Mouse (Mus musculus) kidney, embryonic 16.5 days (tissue): ENCODE data around the gene Gpx7. TPM values are rescaled to one million over a fixed set of nuclear protein-coding genes. Genes with fewer than 3 reads are reported as not detected.

Source experiments
- ATAC-seq: fragments of 200-750 bp; cut with Nextera tagmentation; 2 replicates; pipeline ENCODE4 v1.8.0; 2017; ENCODE audit warnings: moderate TSS enrichment; ENCODE audit not compliant: low FRiP score, low TSS enrichment
- H3K27ac ChIP-seq: fragments of 300-500 bp; sonication (generic); 2 replicates; pipeline ENCODE4 v1.5.1; 2014; ENCODE audit warnings: low read length
- H3K27me3 ChIP-seq: fragments of 300-500 bp; sonication (generic); 2 replicates; pipeline ENCODE4 v1.6.1; 2014; ENCODE audit warnings: low read length, control low read depth, mixed read lengths; ENCODE audit not compliant: insufficient read depth
- H3K36me3 ChIP-seq: fragments of 300-500 bp; sonication (generic); 2 replicates; pipeline ENCODE4 v1.6.1; 2014; ENCODE audit warnings: low read length, control low read depth, mixed read lengths; ENCODE audit not compliant: insufficient read depth
- H3K4me1 ChIP-seq: fragments of 300-500 bp; sonication (generic); 2 replicates; pipeline ENCODE4 v1.6.1; 2014; ENCODE audit warnings: low read length, control low read depth, mixed read lengths; ENCODE audit not compliant: insufficient read depth
- H3K4me2 ChIP-seq: fragments of 300-500 bp; sonication (generic); replicated peaks from 2 replicates; pipeline ENCODE4 v1.6.1; 2014; ENCODE audit warnings: low read depth, low read length
- H3K4me3 ChIP-seq: fragments of 300-500 bp; sonication (generic); 2 replicates; pipeline ENCODE4 v1.5.1; 2014; ENCODE audit warnings: mild to moderate bottlenecking, low read length
- H3K9ac ChIP-seq: fragments of 300-500 bp; sonication (generic); replicated peaks from 2 replicates; pipeline ENCODE4 v1.6.1; 2014; ENCODE audit warnings: low read length
- H3K9me3 ChIP-seq: fragments of 300-500 bp; sonication (generic); 2 replicates; pipeline ENCODE4 v1.6.1; 2016; ENCODE audit warnings: low read length, control low read depth
- WGBS: fragments of 180-500 bp; shearing (Covaris S2); extraction: QIAGEN DNeasy Blood & Tissue Kit; methylation state at CpG from one replicate; pipeline ENCODE4 v1.1.7; 2014; 5-methylcytosine and 5-hydroxymethylcytosine counted together
- polyA plus RNA-seq: library from polyadenylated mRNA; unstranded; fragments of >200 nt; fragmentation: Nextera tagmentation; extraction: Ambion mirVana; gene quantifications from 2 replicates; pipeline ENCODE4 v1.2.1, GENCODE M21; 2015

Gene Gpx7
- polyA plus RNA-seq, 1 experiment from 2014 or later: 65.4 TPM

DNA sequence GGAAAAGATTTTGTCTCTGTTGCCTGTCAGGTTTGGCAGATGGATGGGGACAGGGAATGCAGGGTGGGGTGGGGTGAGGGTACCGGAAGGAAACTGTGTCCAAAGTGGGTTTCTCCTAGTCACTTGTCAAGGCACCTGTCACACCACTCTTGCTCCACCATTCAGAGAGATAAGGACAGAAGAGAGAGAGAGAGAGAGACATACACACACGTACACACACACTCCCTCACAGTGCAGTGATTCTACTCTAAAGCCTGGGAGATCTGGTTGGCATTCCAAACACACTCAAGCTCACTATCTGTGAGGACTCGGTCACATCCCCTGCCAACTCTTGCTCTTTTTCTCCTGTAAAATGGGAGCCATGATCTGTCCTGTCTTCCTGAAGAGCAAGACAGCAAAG is 34.6 kb downstream of the Gpx7 start:
- Histone ChIP-seq H3K27ac (no peak overlapping the region), H3K4me2 (no peak overlapping the region), H3K4me3 (no peak overlapping the region), H3K9ac (no peak overlapping the region), H3K4me1 (peaks cover 9% of the 10 kb centered on the region), H3K9me3 (no peaks in the 10 kb centered on the region), H3K36me3 (no peaks in the 10 kb centered on the region), H3K27me3 (no peaks in the 10 kb centered on the region)
- ATAC-seq: no peak
- 81% methylated on average over 3 of the region's 3 CpGs for WGBS

DNA sequence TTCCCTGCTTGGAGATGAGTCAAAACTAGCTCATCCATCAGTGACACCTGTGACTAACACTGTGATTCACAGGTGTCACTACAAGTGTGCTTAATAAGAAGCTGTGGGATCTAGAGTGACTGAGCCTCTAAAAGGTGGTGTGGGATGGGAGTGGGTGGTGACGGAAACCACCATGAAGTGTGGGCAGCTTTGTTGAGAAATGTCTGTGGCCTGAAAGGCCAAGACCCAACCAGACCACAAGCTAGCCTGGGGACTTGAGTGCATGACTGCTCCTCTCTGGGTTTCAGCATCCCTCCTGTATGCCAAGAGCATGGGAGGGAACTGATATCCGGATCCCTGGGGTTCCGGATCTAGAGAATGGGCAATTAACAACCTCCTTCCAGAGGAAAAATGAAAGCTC is 35.3 kb downstream of the Gpx7 start:
- no peaks in the 10 kb centered on the region for H3K27me3 ChIP-seq
- H3K4me3 ChIP-seq: no peak overlapping the region
- H3K9ac ChIP-seq: no peak overlapping the region
- no peak overlapping the region for H3K4me2 ChIP-seq
- H3K27ac ChIP-seq: no peak overlapping the region
- peaks cover 9% of the 10 kb centered on the region for H3K4me1 ChIP-seq
- WGBS: 89% methylated on average over 3 of the region's 3 CpGs
- no peaks in the 10 kb centered on the region for H3K9me3 ChIP-seq
- H3K36me3 ChIP-seq: no peaks in the 10 kb centered on the region
- ATAC-seq: no peak

DNA sequence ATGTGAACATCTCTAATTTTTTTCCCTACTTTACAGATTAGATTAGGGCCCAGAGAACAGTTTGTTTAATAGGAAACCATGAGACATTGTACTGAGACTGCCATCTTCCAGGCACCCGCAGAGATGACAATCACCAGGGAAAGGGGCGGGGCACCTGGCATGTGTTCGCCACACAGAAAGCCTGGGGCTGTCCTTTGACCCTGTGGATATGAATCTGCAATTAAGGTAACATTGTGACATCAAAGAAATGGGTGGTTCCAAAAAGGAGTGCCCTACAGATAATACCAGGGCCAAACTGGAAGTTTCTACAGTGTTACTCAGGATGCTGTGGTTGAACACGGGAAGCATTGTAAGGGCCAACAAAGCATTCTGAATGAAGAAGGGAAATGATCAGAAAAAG is 36.4 kb downstream of the Gpx7 start:
- Histone ChIP-seq H3K4me3 (no peak overlapping the region), H3K27me3 (no peaks in the 10 kb centered on the region), H3K36me3 (no peaks in the 10 kb centered on the region), H3K4me2 (no peak overlapping the region), H3K9ac (no peak overlapping the region), H3K9me3 (no peaks in the 10 kb centered on the region), H3K27ac (no peak overlapping the region), H3K4me1 (peaks cover 9% of the 10 kb centered on the region)
- 65% methylated on average over 4 of the region's 4 CpGs for WGBS
- ATAC-seq: no peak

DNA sequence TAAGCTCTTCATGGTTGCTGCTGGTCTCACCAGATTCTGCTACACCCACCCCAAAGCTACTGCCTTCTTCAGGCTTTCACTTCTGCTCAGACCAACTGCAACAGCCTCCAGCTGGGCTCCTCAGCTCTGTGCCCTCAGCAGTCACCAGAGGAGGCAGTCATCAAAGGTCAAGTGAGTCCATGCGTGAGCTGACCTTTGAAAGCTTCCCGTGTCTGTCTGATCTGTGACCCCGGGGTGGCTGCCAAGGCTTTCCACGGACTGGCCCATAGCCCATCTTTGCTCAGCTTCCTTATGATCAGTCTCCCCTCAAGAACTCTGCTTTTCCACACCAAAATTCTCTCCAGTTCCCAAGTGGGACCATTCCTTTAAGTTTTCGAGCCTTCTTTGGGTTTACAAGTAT is 37.5 kb downstream of the Gpx7 start:
- Histone ChIP-seq H3K9ac (0 out of 2 replicates have a peak overlapping the region, but pooled peaks have one; percentile 26), H3K4me2 (no peak overlapping the region), H3K4me1 (peaks cover 12% of the 10 kb centered on the region), H3K4me3 (no peak overlapping the region), H3K36me3 (no peaks in the 10 kb centered on the region), H3K27ac (no peak overlapping the region), H3K27me3 (no peaks in the 10 kb centered on the region), H3K9me3 (no peaks in the 10 kb centered on the region)
- WGBS: 16% methylated on average over 5 of the region's 5 CpGs
- ATAC-seq: no peak

DNA sequence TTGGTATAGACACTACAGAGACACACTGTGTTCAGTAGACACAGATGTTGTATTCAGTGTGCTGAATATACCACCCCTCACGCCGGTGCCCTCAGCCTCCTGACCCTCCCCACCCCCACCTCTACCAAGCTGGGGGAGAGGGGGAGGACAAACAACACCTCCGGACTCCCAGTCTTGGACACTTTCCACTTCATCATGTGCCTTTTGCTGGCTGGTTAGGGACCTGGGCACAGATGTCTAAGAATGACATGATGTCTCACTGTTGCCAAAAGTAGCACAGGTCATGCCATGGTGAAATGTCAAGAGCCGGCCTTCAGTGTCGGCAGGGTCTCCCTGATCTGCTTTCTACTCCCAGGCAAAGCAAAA is 42.7 kb downstream of the Gpx7 start:
- H3K9ac ChIP-seq: 0 out of 2 replicates have a peak overlapping the region, but pooled peaks have one; percentile 16
- no peak for ATAC-seq
- no peaks in the 10 kb centered on the region for H3K36me3 ChIP-seq
- H3K27me3 ChIP-seq: no peaks in the 10 kb centered on the region
- H3K4me3 ChIP-seq: no peak overlapping the region
- no peaks in the 10 kb centered on the region for H3K9me3 ChIP-seq
- no peak overlapping the region for H3K4me2 ChIP-seq
- H3K27ac ChIP-seq: peak overlapping the region; percentile 94
- WGBS: 16% methylated on average over 5 of the region's 5 CpGs
- H3K4me1 ChIP-seq: peaks cover 45% of the 10 kb centered on the region

DNA sequence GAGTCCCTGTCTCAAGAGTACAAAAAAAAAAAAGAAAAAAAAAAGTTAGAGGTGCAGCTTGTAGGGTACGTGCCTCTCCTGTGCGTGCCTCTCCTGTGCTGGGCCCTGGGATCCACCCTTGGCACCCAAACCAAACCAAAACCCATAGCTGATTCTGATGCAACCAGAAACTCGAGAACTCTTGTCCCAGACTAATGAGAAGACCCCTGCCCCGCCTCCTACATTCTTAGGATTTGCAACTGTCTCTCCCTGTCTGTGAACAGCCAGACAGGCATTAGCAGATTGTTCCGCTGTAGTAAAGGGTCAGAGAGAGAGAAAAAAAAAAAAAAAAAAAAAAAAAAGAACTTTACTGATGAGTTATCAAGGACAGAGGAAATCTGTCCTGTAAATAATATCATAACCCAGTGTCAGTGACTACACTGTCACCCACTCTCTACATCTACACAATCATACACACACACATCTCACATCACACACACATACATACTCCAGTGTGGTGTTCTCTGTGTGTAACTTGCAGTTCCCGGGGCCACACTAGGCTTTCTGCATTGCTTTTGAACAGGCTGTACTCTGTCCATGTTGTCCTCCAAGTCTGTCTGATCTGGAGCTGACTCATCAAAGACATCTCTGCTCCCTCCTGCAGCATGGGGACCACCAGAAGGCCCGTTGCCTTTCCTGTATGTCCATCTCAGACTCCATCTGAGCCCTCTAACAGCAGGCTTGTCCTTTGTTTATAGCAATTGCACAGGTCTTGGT is 43.2 kb downstream of the Gpx7 start:
- 12% methylated on average over 7 of the region's 7 CpGs for WGBS
- ATAC-seq: peak; percentile 33
- H3K4me2 ChIP-seq: peak overlapping the region; percentile 38
- no peaks in the 10 kb centered on the region for H3K27me3 ChIP-seq
- H3K4me1 ChIP-seq: peaks cover 43% of the 10 kb centered on the region
- H3K9me3 ChIP-seq: no peaks in the 10 kb centered on the region
- H3K4me3 ChIP-seq: no peak overlapping the region
- H3K36me3 ChIP-seq: no peaks in the 10 kb centered on the region
- H3K9ac ChIP-seq: peak overlapping the region; percentile 53
- peak overlapping the region; percentile 94 for H3K27ac ChIP-seq

DNA sequence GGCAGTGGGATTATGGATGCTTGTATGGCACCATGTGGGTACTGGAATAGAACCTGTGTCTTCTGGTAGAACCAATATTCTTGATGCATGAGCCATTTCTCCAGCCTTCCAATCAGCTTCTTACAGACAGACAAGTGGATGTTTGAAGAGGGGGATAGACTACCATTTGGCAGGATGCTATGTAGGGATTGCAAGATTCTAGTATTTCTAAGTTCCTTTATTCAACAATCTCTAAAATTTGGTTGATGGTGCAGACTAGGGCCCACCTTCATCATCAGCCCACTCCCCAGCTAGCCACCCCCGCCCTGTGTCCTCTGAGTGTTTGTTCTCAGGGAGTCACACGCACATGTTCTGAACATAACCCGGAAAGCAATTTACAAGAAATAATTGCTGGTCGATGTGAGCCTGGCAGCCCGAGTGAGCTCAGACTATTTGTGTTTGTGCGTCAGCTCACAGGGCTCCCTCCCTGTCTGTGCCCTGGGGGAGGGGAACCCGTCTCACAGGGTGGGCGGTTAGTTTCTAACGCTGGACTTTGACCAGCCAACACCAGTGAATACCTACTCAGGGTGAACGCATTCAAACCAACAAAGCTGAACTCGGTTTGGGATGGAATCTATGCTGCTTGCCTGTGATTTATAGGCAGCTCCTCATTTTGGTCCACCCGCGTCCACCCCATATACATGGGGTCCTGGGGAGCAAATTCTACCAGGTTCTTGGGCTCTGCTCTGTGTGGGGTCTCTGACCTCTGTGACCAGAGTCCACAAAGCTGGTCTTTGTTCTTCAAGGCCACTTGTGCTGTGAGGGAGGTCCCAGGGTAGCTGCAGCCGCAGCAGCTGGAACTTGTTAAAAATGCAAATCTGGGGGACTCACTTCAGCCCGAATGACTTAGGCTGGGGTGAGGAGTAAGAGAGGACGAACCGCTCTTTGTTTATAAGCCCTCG is 44.2 kb downstream of the Gpx7 start:
- ATAC-seq: peak; percentile 76
- Histone ChIP-seq H3K4me2 (peak overlapping the region; percentile 38), H3K4me1 (peaks cover 47% of the 10 kb centered on the region), H3K36me3 (no peaks in the 10 kb centered on the region), H3K9ac (peak overlapping the region; percentile 53; the same call in 1 of the 2 replicates), H3K27me3 (no peaks in the 10 kb centered on the region), H3K4me3 (no peak overlapping the region), H3K27ac (peak overlapping the region; percentile 94), H3K9me3 (no peaks in the 10 kb centered on the region)
- WGBS: 5% methylated on average over 18 of the region's 18 CpGs

DNA sequence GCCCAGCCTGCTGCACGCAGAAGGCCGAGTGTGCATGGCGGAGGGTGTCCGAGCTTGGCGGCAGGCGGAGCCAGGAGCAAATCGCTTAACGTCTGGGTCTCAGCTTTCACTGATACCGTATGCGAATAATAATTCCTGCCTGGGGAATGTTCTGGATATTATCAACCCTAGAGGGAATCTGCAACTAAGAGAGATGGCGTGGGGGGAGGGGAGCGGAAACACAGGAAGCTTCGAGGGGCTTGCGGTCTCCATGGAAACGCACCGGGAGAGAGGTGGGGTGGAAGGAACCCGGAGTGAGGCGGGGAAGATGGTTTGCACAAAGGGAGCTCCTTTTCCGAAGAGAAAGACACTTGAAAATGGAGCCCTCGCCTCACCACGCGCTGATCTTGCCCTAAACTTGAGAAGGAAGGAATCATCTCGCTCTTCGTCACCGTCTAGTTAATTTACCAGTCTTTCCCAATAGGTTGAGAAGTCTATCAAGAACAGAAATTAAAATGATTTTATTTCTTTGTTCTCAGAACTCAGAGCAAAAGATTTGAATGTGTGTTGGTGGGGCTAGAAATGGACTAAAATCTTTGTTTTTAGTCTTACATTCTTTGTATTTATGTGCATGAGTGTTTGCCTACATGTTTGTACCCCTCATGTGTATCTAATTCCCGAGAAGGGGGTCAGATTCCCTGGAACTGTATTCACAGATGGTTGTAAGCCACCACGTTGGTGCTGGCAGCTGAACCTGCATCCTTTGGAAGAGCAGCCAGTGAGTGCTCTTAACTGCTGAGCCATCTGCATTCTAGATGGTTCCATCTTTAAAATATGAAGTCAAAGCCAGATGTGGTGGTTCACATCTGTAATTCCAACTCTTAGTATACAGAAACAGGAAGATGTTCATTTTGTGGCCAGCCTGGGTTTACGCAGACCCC is 46.4 kb downstream of the Gpx7 start:
- peak overlapping the region; percentile 59 for H3K9ac ChIP-seq
- H3K4me1 ChIP-seq: peaks cover 52% of the 10 kb centered on the region
- peak overlapping the region; percentile 45 for H3K4me2 ChIP-seq
- ATAC-seq: peak; percentile 14; the same call in 1 of the 2 replicates
- no peaks in the 10 kb centered on the region for H3K36me3 ChIP-seq
- H3K4me3 ChIP-seq: peak overlapping the region; percentile 26
- peak overlapping the region; percentile 77 for H3K27ac ChIP-seq
- WGBS: 6% methylated on average over 28 of the region's 28 CpGs
- no peaks in the 10 kb centered on the region for H3K9me3 ChIP-seq
- no peaks in the 10 kb centered on the region for H3K27me3 ChIP-seq

DNA sequence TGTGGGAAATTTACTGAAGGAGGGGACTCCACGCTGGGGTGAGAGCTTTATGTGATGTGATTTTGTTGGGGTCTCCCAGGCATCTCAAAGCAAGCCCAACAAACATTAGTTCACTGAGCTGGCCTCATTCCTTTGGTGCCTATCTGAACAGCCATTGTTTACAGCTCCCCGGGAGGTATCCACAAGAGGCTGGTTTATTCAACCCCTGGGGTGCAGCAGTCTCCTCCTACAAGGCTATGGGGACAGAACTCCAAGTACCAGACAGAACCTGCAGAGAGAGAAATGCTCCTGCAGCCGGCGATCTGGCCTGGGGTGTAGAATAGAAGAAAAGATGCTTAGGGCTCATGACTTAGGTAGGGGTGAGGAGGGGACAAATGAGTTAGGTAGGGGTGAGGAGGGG is 48.3 kb downstream of the Gpx7 start:
- H3K36me3 ChIP-seq: no peaks in the 10 kb centered on the region
- no peaks in the 10 kb centered on the region for H3K9me3 ChIP-seq
- 37% methylated on average over 4 of the region's 4 CpGs for WGBS
- ATAC-seq: no peak
- H3K27ac ChIP-seq: no peak overlapping the region
- H3K9ac ChIP-seq: no peak overlapping the region
- H3K4me2 ChIP-seq: no peak overlapping the region
- peaks cover 46% of the 10 kb centered on the region for H3K4me1 ChIP-seq
- H3K4me3 ChIP-seq: no peak overlapping the region
- H3K27me3 ChIP-seq: no peaks in the 10 kb centered on the region
